Mouse (Mus musculus): ENCODE results near the gene Zfp853.

The Zfp853 gene

GRCm38 (mm10) chr5:143253186-143253880 lies 40.1 kb downstream of the Zfp853 start:
- DNase-seq (ENCODE audit: low read depth, low spot score), result no peak

- DNase-seq (ENCODE audit: low read depth, low spot score), result no peak
Observed at GRCm38 (mm10) chr5:143252791-143253185, 40.6 kb downstream of the Zfp853 start.

- no peak for DNase-seq (ENCODE audit: low read depth, low spot score)
Observed at GRCm38 (mm10) chr5:143252039-143252438, 41.4 kb downstream of the Zfp853 start.

- no peak for DNase-seq (ENCODE audit: low read depth, low spot score)
Observed at GRCm38 (mm10) chr5:143244926-143245325, 48.5 kb downstream of the Zfp853 start.

Data from c-Kit-negative CD71-positive TER-119-positive erythroid progenitor cells, embryonic 14.5 days (primary cell).